Mouse (Mus musculus) CH12.LX (cell line): ENCODE measurements around the gene Lss. TPM values are rescaled to one million over a fixed set of nuclear protein-coding genes. Genes with fewer than 3 reads are reported as not detected.

ENCODE experiments used
- DNase-seq: peaks from one replicate; pipeline ENCODE4 v3.0.0-alpha.2; 2013; ENCODE audit errors: extremely low read depth
- H3K27ac ChIP-seq: 2 replicates; pipeline ENCODE4 v1.5.1; 2012; ENCODE audit warnings: low read depth, mild to moderate bottlenecking, control low read depth, moderate library complexity; ENCODE audit not compliant: insufficient read depth
- H3K27me3 ChIP-seq: replicated peaks from 2 replicates; pipeline ENCODE3; 2012; ENCODE audit warnings: inconsistent platforms
- H3K36me3 ChIP-seq, 2 experiments: replicated peaks in 1 of 2; 2 replicates each; pipeline versions ENCODE3 to v1.6.1; 2012; ENCODE audit warnings: inconsistent platforms in 1 of 2, low read length in 1 of 2, mild to moderate bottlenecking in 1 of 2, mixed read lengths in 1 of 2, moderate library complexity in 1 of 2; ENCODE audit not compliant: control insufficient read depth in 1 of 2, insufficient read depth in 1 of 2
- H3K4me1 ChIP-seq, 2 experiments: 2 replicates each; pipeline ENCODE4 v1.6.1; 2012; ENCODE audit warnings: inconsistent platforms in 1 of 2, moderate library complexity in 1 of 2; ENCODE audit not compliant: insufficient read depth in 2 of 2, control insufficient read depth in 1 of 2
- H3K4me2 ChIP-seq: 2 replicates; pipeline ENCODE4 v1.6.1; 2012; ENCODE audit warnings: low read depth, mild to moderate bottlenecking, control low read depth; ENCODE audit not compliant: poor library complexity, insufficient read depth, severe bottlenecking
- H3K4me3 ChIP-seq, 3 experiments: fragments of 150-350 bp in 1 of 3; sonication (generic) in 1 of 3; replicated peaks in 1 of 3; 2 replicates each; pipeline versions ENCODE3 to v1.5.1; 2011 to 2012; ENCODE audit warnings: low read depth in 2 of 3, low read length in 2 of 3, mild to moderate bottlenecking in 2 of 3, moderate library complexity in 2 of 3, control low read depth in 1 of 3, improper control_type of control experiment in 1 of 3, inconsistent platforms in 1 of 3, mixed read lengths in 1 of 3; ENCODE audit not compliant: poor library complexity in 1 of 3
- H3K79me2 ChIP-seq: replicated peaks from 2 replicates; pipeline ENCODE4 v1.6.1; 2012; ENCODE audit warnings: mild to moderate bottlenecking, moderate library complexity; ENCODE audit not compliant: control insufficient read depth, poor library complexity, insufficient read depth, severe bottlenecking; ENCODE audit errors: extremely low read depth
- H3K9ac ChIP-seq: 2 replicates; pipeline ENCODE4 v1.6.1; 2012; ENCODE audit warnings: low read depth, mild to moderate bottlenecking, control low read depth, moderate library complexity; ENCODE audit not compliant: insufficient read depth
- H3K9me3 ChIP-seq: replicated peaks from 2 replicates; pipeline ENCODE3; 2012; ENCODE audit warnings: low read length, inconsistent platforms, mixed read lengths
- CHD1 ChIP-seq: IDR thresholded peaks from 2 replicates; pipeline ENCODE4 v1.6.1; 2012; ENCODE audit warnings: low read depth, low read length, improper control_type of control experiment, inconsistent platforms
- CHD2 ChIP-seq: IDR thresholded peaks from 2 replicates; pipeline ENCODE4 v1.6.1; 2011; ENCODE audit warnings: low read length, improper control_type of control experiment
- CTCF ChIP-seq, 2 experiments: IDR thresholded peaks in 1 of 2; conservative IDR thresholded peaks in 1 of 2; 2 replicates each; pipeline ENCODE4 v1.5.1; 2011 to 2012; ENCODE audit warnings: low read depth in 2 of 2, low read length in 2 of 2, improper control_type of control experiment in 1 of 2, inconsistent platforms in 1 of 2, mild to moderate bottlenecking in 1 of 2, moderate library complexity in 1 of 2
- E2F4 ChIP-seq: IDR thresholded peaks from 2 replicates; pipeline ENCODE4 v1.6.1; 2011; ENCODE audit warnings: low read depth, low read length, improper control_type of control experiment; ENCODE audit not compliant: insufficient replicate concordance
- EP300 ChIP-seq: IDR thresholded peaks from 2 replicates; pipeline ENCODE4 v1.6.1; 2011; ENCODE audit warnings: low read length, improper control_type of control experiment
- GABPA ChIP-seq: IDR thresholded peaks from 2 replicates; pipeline ENCODE4 v1.6.1; 2012; ENCODE audit warnings: low read depth, low read length, improper control_type of control experiment, inconsistent platforms; ENCODE audit not compliant: insufficient replicate concordance
- KAT2A ChIP-seq: IDR thresholded peaks from 2 replicates; pipeline ENCODE4 v1.6.1; 2012; ENCODE audit warnings: low read length, improper control_type of control experiment, inconsistent platforms; ENCODE audit not compliant: insufficient replicate concordance
- MAFK ChIP-seq: IDR thresholded peaks from 2 replicates; pipeline ENCODE4 v1.6.1; 2011; ENCODE audit warnings: low read length, improper control_type of control experiment; ENCODE audit not compliant: insufficient replicate concordance
- MYC ChIP-seq: IDR thresholded peaks from 2 replicates; pipeline ENCODE4 v1.6.1; 2011; ENCODE audit warnings: low read depth, mild to moderate bottlenecking, improper control_type of control experiment, low read length
- POLR2A ChIP-seq: IDR thresholded peaks from 2 replicates; pipeline ENCODE4 v1.6.1; 2011; ENCODE audit warnings: low read depth, mild to moderate bottlenecking, improper control_type of control experiment, low read length
- POLR2AphosphoS2 ChIP-seq: IDR thresholded peaks from 2 replicates; pipeline ENCODE4 v1.6.1; 2011; ENCODE audit warnings: low read depth, low read length, improper control_type of control experiment
- RCOR1 ChIP-seq: conservative IDR thresholded peaks from 2 replicates; pipeline ENCODE4 v1.6.1; 2012; ENCODE audit warnings: low read depth, mild to moderate bottlenecking, inconsistent platforms, low read length, improper control_type of control experiment
- SIN3A ChIP-seq: IDR thresholded peaks from 2 replicates; pipeline ENCODE4 v1.6.1; 2012; ENCODE audit warnings: low read length, improper control_type of control experiment, inconsistent platforms
- UBTF ChIP-seq: IDR thresholded peaks from 2 replicates; pipeline ENCODE4 v1.6.1; 2012; ENCODE audit warnings: low read depth, mild to moderate bottlenecking, inconsistent platforms, low read length, improper control_type of control experiment, moderate library complexity
- USF1 ChIP-seq: IDR thresholded peaks from 2 replicates; pipeline ENCODE4 v1.6.1; 2014; ENCODE audit warnings: low read depth, mild to moderate bottlenecking, inconsistent platforms, low read length, improper control_type of control experiment
- USF2 ChIP-seq: conservative IDR thresholded peaks from 2 replicates; pipeline ENCODE4 v1.6.1; 2011; ENCODE audit warnings: low read depth, low read length, improper control_type of control experiment
- ZC3H11A ChIP-seq: IDR thresholded peaks from 2 replicates; pipeline ENCODE4 v1.6.1; 2012; ENCODE audit warnings: low read depth, mild to moderate bottlenecking, inconsistent platforms, low read length, improper control_type of control experiment
- ZNF384 ChIP-seq: IDR thresholded peaks from 2 replicates; pipeline ENCODE4 v1.6.1; 2012; ENCODE audit warnings: low read depth, low read length, improper control_type of control experiment, inconsistent platforms
- dilution Hi-C: fragments of 300-500 bp; cut with MboI; formaldehyde crosslinking; loops from 2 replicates; pipeline ENCODE4 v1.14.3; 2020; ENCODE audit warnings: low sequenced_read_pairs; ENCODE audit not compliant: extremely low pct_unique_long_range_greater_than_20kb, extremely low pct_ligation_motif_present
- in situ Hi-C: fragments of 300-500 bp; cut with MboI; formaldehyde crosslinking; loops from 3 replicates; pipeline ENCODE4 v1.14.3; 2019; ENCODE audit warnings: low sequenced_read_pairs, low pct_ligation_motif_present, low pct_unique_long_range_greater_than_20kb, mixed read lengths
- polyA plus RNA-seq: library from polyadenylated mRNA; unstranded; fragments of >175 nt; gene quantifications from 2 replicates; pipeline ENCODE4 v1.2.1, GENCODE M21; 2012; ENCODE audit warnings: low read depth; ENCODE audit not compliant: insufficient read length
- total RNA-seq, 2 experiments: library from RNA; depleted of rRNA; stranded (reverse); fragments of 300-350 nt in 1 of 2; fragments of >200 nt in 1 of 2; gene quantifications; 2 replicates each; pipeline ENCODE4 v1.2.3; 2012 to 2014

The Lss gene
- total and polyA plus RNA-seq, 3 experiments = 28.8 to 89.6 (median 37.7) TPM

- TF ChIP-seq KAT2A = no peak
- no peak for TF ChIP-seq EP300
- TF ChIP-seq USF1 = no peak
- TF ChIP-seq USF2 = no peak
- TF ChIP-seq ZC3H11A = no peak
Measured at GRCm38 (mm10) chr10:76512965-76513583, 18.3 kb upstream of the Lss start (continued).

- Histone ChIP-seq H3K9me3 (no peaks in the 10 kb centered on the region), H3K4me3 (peak overlapping the region; percentile 63 to 90 (median 69)), H3K36me3 (peaks cover 25 to 31% of the 10 kb centered on the region in 2 experiments), H3K9ac (0 out of 2 replicates have a peak overlapping the region, but pooled peaks have one; percentile 5), H3K4me1 (peaks cover 2 to 28% of the 10 kb centered on the region in 2 experiments; a peak in 2 of 4 replicates), H3K27ac (no peak overlapping the region), H3K79me2 (0 out of 2 replicates have a peak, but pooled peaks cover 2% of the 10 kb centered on the region), H3K27me3 (no peaks in the 10 kb centered on the region), H3K4me2 (peak overlapping the region; percentile 47)
- TF ChIP-seq MYC (0 out of 2 replicates have a peak, but pooled peaks have one; percentile 13), CHD1 (no peak)
- no peak for DNase-seq
- in situ Hi-C loops = loop anchor here (10.0 kb wide), 1 partner anchor 56 kb away; no protein-coding TSS in a partner anchor
- dilution Hi-C loops = no loop called here
Measured at GRCm38 (mm10) chr10:76530922-76531321, 466 bp upstream of the Lss start.

DNA sequence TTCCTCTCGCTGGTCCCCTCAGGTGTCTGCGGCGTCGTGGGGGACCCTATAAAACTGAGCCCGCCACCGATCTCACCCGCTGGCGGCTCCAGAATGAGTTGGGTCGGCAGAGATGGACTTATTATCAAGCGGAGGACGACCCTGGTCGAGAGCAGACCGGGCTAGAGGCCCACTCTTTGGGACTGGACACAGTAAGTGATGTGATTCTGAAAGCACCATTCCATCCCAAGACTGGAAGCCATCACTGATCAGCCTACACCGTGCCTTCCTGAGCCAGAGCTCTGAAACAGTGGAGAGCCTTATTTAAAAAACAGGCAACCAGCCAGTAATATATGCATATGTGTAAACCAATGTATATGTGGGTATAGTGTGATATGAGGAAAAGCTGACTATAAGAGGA is 440 bp downstream of the Lss start:
- Histone ChIP-seq H3K79me2 (0 out of 2 replicates have a peak, but pooled peaks cover 2% of the 10 kb centered on the region), H3K27me3 (no peaks in the 10 kb centered on the region), H3K27ac (no peak overlapping the region), H3K9me3 (no peaks in the 10 kb centered on the region), H3K4me3 (peak overlapping the region; percentile 82 to 90 (median 89)), H3K9ac (peak overlapping the region; percentile 56), H3K4me1 (peaks cover 2 to 28% of the 10 kb centered on the region in 2 experiments; a peak in 2 of 4 replicates), H3K36me3 (peaks cover 30 to 40% of the 10 kb centered on the region in 2 experiments), H3K4me2 (peak overlapping the region; percentile 95)
- no peak for DNase-seq
- in situ Hi-C loops (loop anchor here (10.0 kb wide), 1 partner anchor 57 kb away; no protein-coding TSS in a partner anchor), dilution Hi-C loops (no loop called here)
- no peak for TF ChIP-seq RCOR1
- TF ChIP-seq E2F4 = no peak
- no peak for TF ChIP-seq UBTF
- TF ChIP-seq SIN3A = no peak
- no peak for TF ChIP-seq USF1
- no peak for TF ChIP-seq POLR2A
- TF ChIP-seq POLR2AphosphoS2 = no peak
- TF ChIP-seq ZNF384 = no peak
- TF ChIP-seq ZC3H11A = no peak
- no peak for TF ChIP-seq CTCF (conservative IDR thresholded peaks at IDR 0.05 in 1 of 2, IDR thresholded peaks at IDR 0.05 in 1 of 2; ENCODE audit: low read depth in 2 of 2, low read length in 2 of 2)
- no peak for TF ChIP-seq MAFK
- no peak for TF ChIP-seq GABPA
- TF ChIP-seq CHD2 = no peak
- TF ChIP-seq MYC = no peak
